ENCODE assay signal across 19 mouse cellular contexts in the genomic region with DNA sequence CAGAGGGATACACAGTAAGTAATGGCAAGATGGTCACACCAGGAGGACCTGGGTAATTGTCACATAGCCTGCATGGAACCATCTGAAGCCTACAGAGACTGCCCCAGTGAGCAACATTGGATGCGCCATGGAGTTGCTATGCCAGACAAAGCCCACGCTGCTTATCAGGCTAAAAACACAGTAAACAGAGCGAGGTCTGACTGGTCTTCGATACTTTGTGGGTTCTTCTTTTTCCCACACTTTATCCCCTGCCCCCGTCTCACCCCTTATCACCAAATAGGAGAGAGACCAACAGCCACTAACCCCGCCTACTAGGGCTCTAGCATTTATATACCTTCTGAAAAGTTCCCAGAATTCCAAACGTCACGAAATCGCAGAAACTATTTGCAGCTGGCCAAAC. TPM values are rescaled to one million over a fixed set of nuclear protein-coding genes. Genes with fewer than 3 reads are reported as not detected.
A peak's percentile ranks its signal among the peaks of the same experiment; 100 is the strongest.
DNase-seq lines count a peak whose midpoint lies in the region; ATAC-seq lines count a peak whose summit lies in the region.
"Had no signal": no experiment of that assay in that cellular context is flagged by ENCODE, and none has a peak within 500 bp of the region (broad histone marks: within the 10 kb centered on the region; RNA-seq: fewer than 3 reads in every experiment).

No protein-coding gene starts in this region.

- no peaks in the 10 kb centered on the region for H3K27me3 ChIP-seq in megakaryocyte, embryonic 14.5 days (replicated peaks)
- H3K27me3 ChIP-seq in intestine, embryonic 16.5 days (replicated peaks; ENCODE audit: control insufficient read depth, insufficient read depth, low read length) = no peaks in the 10 kb centered on the region
- no peaks in the 10 kb centered on the region for H3K27me3 ChIP-seq in liver, embryonic 13.5 days
- H3K27me3 ChIP-seq: hindbrain, embryonic 13.5 days; limb, embryonic 15.5 days had no signal

- H3K27ac ChIP-seq in intestine, embryonic 16.5 days (ENCODE audit: low read length) = 0 out of 2 replicates have a peak overlapping the region, but pooled peaks have one; percentile 7
- H3K27ac ChIP-seq in liver, embryonic 13.5 days = peak overlapping the region; percentile 61
- H3K27ac ChIP-seq: midbrain, embryonic 10.5 days had no signal

- ATAC-seq in megakaryocyte, adult 5-6 weeks (ENCODE audit: poor library complexity, severe bottlenecking) = no peak
- ATAC-seq in intestine, embryonic 16.5 days = no peak
- ATAC-seq in liver, embryonic 13.5 days (ENCODE audit: low read depth) = peak; percentile 69
- ATAC-seq: inflammation-experienced regulatory T-cells, adult 6 months had no signal

- WGBS in intestine, embryonic 16.5 days = 87% methylated on average over 9 of the region's 9 CpGs
- WGBS in liver, embryonic 13.5 days (ENCODE audit: insufficient replicate concordance) = 23% methylated on average over 9 of the region's 9 CpGs

- DNase-seq in liver, embryonic 13.5 days = no peak
- no peak for DNase-seq in ovary, postnatal 10 days (ENCODE audit: low spot score)
- DNase-seq in thymus, adult 18-20 months = no peak
- DNase-seq in ovary, postnatal 36 days (ENCODE audit: low spot score) = no peak
- DNase-seq: adrenal gland, postnatal 10 days; cerebellum, adult 11-12 months; cerebellum, postnatal 25 days; gastrocnemius, postnatal 10 days; heart, adult 11 months; heart, postnatal 10 days; lung, postnatal 14 days; thymus, postnatal 14 days had no signal

- H3K4me2 ChIP-seq in intestine, embryonic 16.5 days (ENCODE audit: low read depth, low read length) = no peak overlapping the region
- H3K4me2 ChIP-seq in liver, embryonic 13.5 days = peak overlapping the region; percentile 11
- H3K4me2 ChIP-seq: hindbrain, embryonic 13.5 days; limb, embryonic 15.5 days had no signal

- H3K4me3 ChIP-seq in megakaryocyte, embryonic 14.5 days (replicated peaks) = peak overlapping the region; percentile 19
- H3K4me3 ChIP-seq in intestine, embryonic 16.5 days (ENCODE audit: low read length) = no peak overlapping the region
- no peak overlapping the region for H3K4me3 ChIP-seq in liver, embryonic 13.5 days (replicated peaks)
- H3K4me3 ChIP-seq: hindbrain, embryonic 13.5 days; limb, embryonic 15.5 days; midbrain, embryonic 10.5 days had no signal

- no peaks in the 10 kb centered on the region for H3K9me3 ChIP-seq in megakaryocyte, embryonic 14.5 days
- H3K9me3 ChIP-seq in intestine, embryonic 16.5 days (ENCODE audit: control insufficient read depth, low read length) = no peaks in the 10 kb centered on the region
- no peaks in the 10 kb centered on the region for H3K9me3 ChIP-seq in liver, embryonic 13.5 days (replicated peaks)
- H3K9me3 ChIP-seq: hindbrain, embryonic 13.5 days; limb, embryonic 15.5 days; midbrain, embryonic 10.5 days had no signal

- H3K4me1 ChIP-seq in megakaryocyte, embryonic 14.5 days = peaks cover 93% of the 10 kb centered on the region
- peaks cover 17% of the 10 kb centered on the region for H3K4me1 ChIP-seq in intestine, embryonic 16.5 days (ENCODE audit: control insufficient read depth, insufficient read depth, low read length)
- H3K4me1 ChIP-seq in liver, embryonic 13.5 days (replicated peaks) = peaks cover 49% of the 10 kb centered on the region
- H3K4me1 ChIP-seq: hindbrain, embryonic 13.5 days had no signal

- H3K36me3 ChIP-seq in megakaryocyte, embryonic 14.5 days (replicated peaks; ENCODE audit: low read length) = peaks cover 67% of the 10 kb centered on the region
- H3K36me3 ChIP-seq in intestine, embryonic 16.5 days (ENCODE audit: control insufficient read depth, insufficient read depth, low read length) = no peaks in the 10 kb centered on the region; the same call in 1 of the 2 replicates
- no peaks in the 10 kb centered on the region for H3K36me3 ChIP-seq in liver, embryonic 13.5 days
- H3K36me3 ChIP-seq: hindbrain, embryonic 13.5 days had no signal

- no peak overlapping the region for H3K9ac ChIP-seq in intestine, embryonic 16.5 days (ENCODE audit: low read depth, low read length)
- no peak overlapping the region for H3K9ac ChIP-seq in liver, embryonic 13.5 days
- H3K9ac ChIP-seq: hindbrain, embryonic 13.5 days; limb, embryonic 15.5 days had no signal

RNA-seq across cellular contexts. Expression of gene Wipf1, which starts 32.6 kb away (rescaled TPM):
- 310 and 704 TPM in 2 replicates for polyA plus RNA-seq in megakaryocyte, embryonic 14.5 days (2012; ENCODE audit: insufficient read depth, low replicate concordance)
- 123 and 139 TPM in 2 replicates for total RNA-seq in megakaryocyte, adult 5-6 weeks (2015)
- 37.4 and 55.2 TPM in 2 replicates for total RNA-seq in megakaryocyte, adult 5-6 weeks (2017)
- polyA plus RNA-seq in intestine, embryonic 16.5 days (2015; fragmentation: Nextera tagmentation; extraction: Ambion mirVana) = 9.0 and 10.7 TPM in 2 replicates
- polyA plus RNA-seq in liver, embryonic 13.5 days (2015; fragmentation: Nextera tagmentation; extraction: Ambion mirVana) = 3.4 and 4.6 TPM in 2 replicates

Comparison
In these comparisons a context has a peak if more than half of its experiments do, and no peak if none do; other contexts are left out.
1. RNA of gene Wipf1, which starts 32.6 kb away (polyA plus RNA-seq): 310 to 704 TPM in megakaryocyte, embryonic 14.5 days; 9.0 to 10.7 TPM in intestine, embryonic 16.5 days and 3.4 to 4.6 TPM in liver, embryonic 13.5 days; every median in the first group is over 10 times any median in the second.